ENCODE assay signal across 7 mouse cellular contexts in genomic region chr11:102184646-102185495, GRCm38 (mm10). TPM values are rescaled to one million over a fixed set of nuclear protein-coding genes. Genes with fewer than 3 reads are reported as not detected.
DNase-seq lines count a peak whose midpoint lies in the region; ATAC-seq lines count a peak whose summit lies in the region.

Gene Lsm12, minus strand, starts transcription at chr11:102185296.

- ATAC-seq in intestine, embryonic 16.5 days = peak; percentile 84
- peak; percentile 88 for ATAC-seq in midbrain, embryonic 11.5 days (ENCODE audit: low FRiP score)

- H3K27me3 ChIP-seq in intestine, embryonic 16.5 days (replicated peaks; ENCODE audit: control insufficient read depth, insufficient read depth, low read length) = no peaks in the 10 kb centered on the region
- H3K27me3 ChIP-seq in midbrain, embryonic 11.5 days (ENCODE audit: control insufficient read depth, insufficient read depth, low read length) = no peaks in the 10 kb centered on the region

- peak within 1 kb of the TSS; percentile 92 for H3K27ac ChIP-seq in intestine, embryonic 16.5 days (ENCODE audit: low read length)
- peak within 1 kb of the TSS; percentile 91 for H3K27ac ChIP-seq in midbrain, embryonic 11.5 days (ENCODE audit: low read depth, low read length)

- intact Hi-C loops in left cerebral cortex, postnatal 36 days (cut with DNase I) = loop anchor here (5.0 kb wide), 1 partner anchor 42 kb away; no protein-coding TSS in a partner anchor

- under 1% methylated on average over 66 of the region's 70 CpGs for WGBS in intestine, embryonic 16.5 days
- WGBS in midbrain, embryonic 11.5 days = under 1% methylated on average over 69 of the region's 70 CpGs

- H3K9ac ChIP-seq in intestine, embryonic 16.5 days (ENCODE audit: low read depth, low read length) = peak within 1 kb of the TSS; percentile 94
- peak within 1 kb of the TSS; percentile 91 for H3K9ac ChIP-seq in midbrain, embryonic 11.5 days (ENCODE audit: low read length)

- peaks cover 8% of the 10 kb centered on the region for H3K4me1 ChIP-seq in intestine, embryonic 16.5 days (ENCODE audit: control insufficient read depth, insufficient read depth, low read length)
- peaks cover 13% of the 10 kb centered on the region for H3K4me1 ChIP-seq in midbrain, embryonic 11.5 days (ENCODE audit: control insufficient read depth, insufficient read depth, low read length)

- peak; percentile 98 for DNase-seq in adrenal gland, adult 2 months
- peak; percentile 92 for DNase-seq in embryo, embryonic 11.5 days (ENCODE audit: low read depth, low spot score)
- peak; percentile 96 to 97 for DNase-seq in gastrocnemius, postnatal 4 days (ENCODE audit: low spot score in 2 of 2)
- peak; percentile 92 to 93 for DNase-seq in left cerebral cortex, postnatal 36 days (ENCODE audit: low spot score in 2 of 2)
- DNase-seq in midbrain, embryonic 11.5 days (ENCODE audit: low spot score, missing footprints) = peak; percentile 100
- DNase-seq in skeletal muscle tissue, adult 2 months (ENCODE audit: low read depth, low spot score) = peak; percentile 86

- H3K4me3 ChIP-seq in intestine, embryonic 16.5 days (ENCODE audit: low read length) = peak within 1 kb of the TSS; percentile 94
- peak within 1 kb of the TSS; percentile 89 for H3K4me3 ChIP-seq in midbrain, embryonic 11.5 days (ENCODE audit: low read depth, low read length)

- H3K36me3 ChIP-seq in intestine, embryonic 16.5 days (ENCODE audit: control insufficient read depth, insufficient read depth, low read length) = peaks cover 2% of the 10 kb centered on the region; the same call in 1 of the 2 replicates
- H3K36me3 ChIP-seq in midbrain, embryonic 11.5 days (ENCODE audit: control insufficient read depth, insufficient read depth, low read length) = peaks cover 3% of the 10 kb centered on the region; the same call in 1 of the 2 replicates

- peak within 1 kb of the TSS; percentile 83 for H3K4me2 ChIP-seq in intestine, embryonic 16.5 days (ENCODE audit: low read depth, low read length)
- H3K4me2 ChIP-seq in midbrain, embryonic 11.5 days = peak within 1 kb of the TSS; percentile 89

- H3K9me3 ChIP-seq in intestine, embryonic 16.5 days (ENCODE audit: control insufficient read depth, low read length) = no peaks in the 10 kb centered on the region
- H3K9me3 ChIP-seq in midbrain, embryonic 11.5 days (ENCODE audit: control insufficient read depth, low read length) = no peaks in the 10 kb centered on the region

RNA-seq across cellular contexts. Expression of gene Lsm12, which starts in this region (rescaled TPM):
- total RNA-seq in adrenal gland, adult 2 months (2021) = 100 to 1,000 TPM in 1 of 2 experiments, 10 to 100 TPM in 1; 82.6 to 108 TPM
- polyA plus RNA-seq in adrenal gland, adult 2 months (2012; rRNA removed) = 35.8 and 40.1 TPM in 2 replicates
- total RNA-seq in gastrocnemius, postnatal 4 days (2021) = 10 to 100 TPM; 75.1 to 78.3 TPM
- 87.9 and 115 TPM in 2 replicates for polyA plus RNA-seq in intestine, embryonic 16.5 days (2015; fragmentation: Nextera tagmentation; extraction: Ambion mirVana)
- 10 to 100 TPM; 58.0 to 58.7 TPM for total RNA-seq in left cerebral cortex, postnatal 36 days (2021)
- 73.5 and 74.8 TPM in 2 replicates for polyA plus RNA-seq in midbrain, embryonic 11.5 days (2014; fragmentation: Nextera tagmentation; extraction: Ambion mirVana)

Comparison
In these comparisons a context has a peak if more than half of its experiments do, and no peak if none do; other contexts are left out.
1. Peak in every context shown above with its lines: DNase-seq, ATAC-seq, H3K4me3 ChIP-seq and H3K27ac ChIP-seq.